Mouse (Mus musculus): ENCODE measurements around the gene Zfp617. TPM values are rescaled to one million over a fixed set of nuclear protein-coding genes. Genes with fewer than 3 reads are reported as not detected.

The Zfp617 gene
- polyA plus RNA-seq, 1 experiment from 2014 or later = 34.0 TPM

- H3K9me3 ChIP-seq (ENCODE audit: control insufficient read depth, low read length) = no peaks in the 10 kb centered on the region
- H3K4me1 ChIP-seq (ENCODE audit: control insufficient read depth, insufficient read depth, low read length) = no peaks in the 10 kb centered on the region
- H3K27ac ChIP-seq (replicated peaks; ENCODE audit: low read depth, low read length) = no peak overlapping the region
- DNase-seq (ENCODE audit: low spot score) (no peak), ATAC-seq (ENCODE audit: insufficient number of reproducible peaks, low FRiP score, low TSS enrichment, low read depth) (no peak)
- WGBS = 90% methylated on average over 4 of the region's 4 CpGs
- no peak overlapping the region for H3K9ac ChIP-seq (ENCODE audit: low read length)
- H3K36me3 ChIP-seq (ENCODE audit: control insufficient read depth, insufficient read depth, low read length) = no peaks in the 10 kb centered on the region
- no peak overlapping the region for H3K4me2 ChIP-seq (ENCODE audit: low read depth, severe bottlenecking)
- H3K4me3 ChIP-seq (ENCODE audit: low read depth, low read length) = no peak overlapping the region
- no peaks in the 10 kb centered on the region for H3K27me3 ChIP-seq (ENCODE audit: control insufficient read depth, insufficient read depth, low read length)
These were observed 73.0 kb downstream of the Zfp617 start for GRCm38 (mm10) chr8:71981456-71981855.

Other genes with a start within 250 kb of the Zfp617 start
- gene Unc13a, start 236.9 kb upstream of the Zfp617 start, polyA plus RNA-seq (2014; fragmentation: Nextera tagmentation; extraction: Ambion mirVana) = 0.50 and 0.59 TPM in 2 replicates
- 1.4 and 2.5 TPM in 2 replicates for gene Jak3, start 232.3 kb upstream of the Zfp617 start, polyA plus RNA-seq (2014; fragmentation: Nextera tagmentation; extraction: Ambion mirVana)
- not detected in 2 replicates for gene Insl3, start 219.4 kb upstream of the Zfp617 start, polyA plus RNA-seq (2014; fragmentation: Nextera tagmentation; extraction: Ambion mirVana)
- gene B3gnt3, start 206.8 kb upstream of the Zfp617 start, polyA plus RNA-seq (2014; fragmentation: Nextera tagmentation; extraction: Ambion mirVana) = 0.35 and 0.61 TPM in 2 replicates
- 2.7 and 3.4 TPM in 2 replicates for gene Fcho1, start 182.9 kb upstream of the Zfp617 start, polyA plus RNA-seq (2014; fragmentation: Nextera tagmentation; extraction: Ambion mirVana)
- gene Zfp709, start 26.6 kb upstream of the Zfp617 start, polyA plus RNA-seq (2014; fragmentation: Nextera tagmentation; extraction: Ambion mirVana) = 4.2 and 4.5 TPM in 2 replicates
- 5.4 and 6.7 TPM in 2 replicates for gene Zfp882, start within 50 bp of the Zfp617 start, polyA plus RNA-seq (2014; fragmentation: Nextera tagmentation; extraction: Ambion mirVana)
- gene Zfp961, start 42.4 kb downstream of the Zfp617 start, polyA plus RNA-seq (2014; fragmentation: Nextera tagmentation; extraction: Ambion mirVana) = 30.9 and 31.2 TPM in 2 replicates
- gene Cyp4f18, start 101.0 kb downstream of the Zfp617 start, polyA plus RNA-seq (2014; fragmentation: Nextera tagmentation; extraction: Ambion mirVana) = 0.30 and 1.0 TPM in 2 replicates
- gene Olfr372, start 132.6 kb downstream of the Zfp617 start, polyA plus RNA-seq (2014; fragmentation: Nextera tagmentation; extraction: Ambion mirVana) = not detected in 2 replicates
- gene Olfr373, start 174.5 kb downstream of the Zfp617 start, polyA plus RNA-seq (2014; fragmentation: Nextera tagmentation; extraction: Ambion mirVana) = 0.04 TPM in 1 of 2 replicates, not detected in the other
- not detected in 2 replicates for gene Olfr374, start 198.4 kb downstream of the Zfp617 start, polyA plus RNA-seq (2014; fragmentation: Nextera tagmentation; extraction: Ambion mirVana)
- gene Tpm4, start 226.3 kb downstream of the Zfp617 start, polyA plus RNA-seq (2014; fragmentation: Nextera tagmentation; extraction: Ambion mirVana) = 789 and 800 TPM in 2 replicates